Mouse (Mus musculus) midbrain, embryonic 12.5 days (tissue): ENCODE measurements at regions not wholly inside any gene's neighbourhood (a gene's known extent, or its start where the extent isn't known, plus 50 kb on each side); places are given as distances from the start of the nearest gene placed in this dataset.

Experiments used
- ATAC-seq: fragments of 200-750 bp; cut with Nextera tagmentation; 2 replicates; pipeline ENCODE4 v1.8.0; 2017; ENCODE audit warnings: low read depth, moderate TSS enrichment, moderate library complexity; ENCODE audit not compliant: low FRiP score
- H3K27ac ChIP-seq: fragments of 300-500 bp; sonication (generic); replicated peaks from 2 replicates; pipeline ENCODE4 v1.5.1; 2016; ENCODE audit warnings: mild to moderate bottlenecking
- H3K27me3 ChIP-seq: fragments of 300-500 bp; sonication (generic); 2 replicates; pipeline ENCODE4 v1.6.1; 2016; ENCODE audit warnings: mild to moderate bottlenecking
- H3K36me3 ChIP-seq: fragments of 300-500 bp; sonication (generic); 2 replicates; pipeline ENCODE4 v1.6.1; 2016
- H3K4me1 ChIP-seq: fragments of 300-500 bp; sonication (generic); 2 replicates; pipeline ENCODE4 v1.6.1; 2016
- H3K4me2 ChIP-seq: fragments of 300-500 bp; sonication (generic); replicated peaks from 2 replicates; pipeline ENCODE4 v1.6.1; 2016; ENCODE audit warnings: mild to moderate bottlenecking, moderate library complexity
- H3K4me3 ChIP-seq: fragments of 300-500 bp; sonication (generic); 2 replicates; pipeline ENCODE4 v1.5.1; 2016; ENCODE audit warnings: mild to moderate bottlenecking
- H3K9ac ChIP-seq: fragments of 300-500 bp; sonication (generic); replicated peaks from 2 replicates; pipeline ENCODE4 v1.6.1; 2016; ENCODE audit warnings: mild to moderate bottlenecking, moderate library complexity
- H3K9me3 ChIP-seq: fragments of 300-500 bp; sonication (generic); 2 replicates; pipeline ENCODE4 v1.6.1; 2016; ENCODE audit warnings: mild to moderate bottlenecking
- WGBS: fragments of 180-500 bp; shearing (Covaris S2); methylation state at CpG from one replicate; pipeline ENCODE4 v1.1.7; 2016; 5-methylcytosine and 5-hydroxymethylcytosine counted together

DNA sequence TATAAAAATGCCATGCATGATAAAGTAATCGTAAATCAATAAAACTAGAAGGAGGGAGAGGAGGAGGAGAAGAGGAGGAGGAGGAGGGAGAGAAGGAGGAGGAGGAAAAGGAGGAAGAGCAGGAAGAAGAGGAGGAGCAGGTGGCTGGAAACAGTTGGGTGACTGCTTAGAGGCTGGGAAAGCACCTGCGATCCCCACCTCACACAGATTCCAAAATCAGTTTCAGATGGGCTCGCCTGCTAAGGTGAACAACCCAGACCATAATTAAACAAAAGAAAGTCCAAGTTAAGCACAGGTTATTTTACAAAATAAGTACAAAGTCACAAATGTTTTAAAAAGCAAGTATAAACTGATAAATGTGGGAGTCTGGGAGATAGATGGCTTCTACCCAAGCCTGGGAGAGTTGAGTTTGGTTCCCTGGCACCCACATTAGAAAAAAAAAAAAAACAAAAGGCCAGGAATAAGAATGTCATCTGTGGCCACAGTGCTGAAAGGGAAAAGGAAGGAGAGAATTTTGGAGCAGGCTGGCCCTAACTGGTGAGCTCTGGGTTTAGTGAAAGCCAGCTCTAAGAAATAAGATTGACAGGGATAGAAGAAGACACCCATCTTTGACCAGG lies 389.0 kb upstream of the Adgrl2 start:
- no peak overlapping the region for H3K4me3 ChIP-seq
- H3K27me3 ChIP-seq = no peaks in the 10 kb centered on the region
- H3K36me3 ChIP-seq = no peaks in the 10 kb centered on the region
- no peak overlapping the region for H3K4me2 ChIP-seq
- H3K4me1 ChIP-seq = no peaks in the 10 kb centered on the region
- no peak overlapping the region for H3K9ac ChIP-seq
- WGBS = 93% methylated on average over 3 of the region's 3 CpGs
- no peak overlapping the region for H3K27ac ChIP-seq
- no peaks in the 10 kb centered on the region for H3K9me3 ChIP-seq
- no peak for ATAC-seq

DNA sequence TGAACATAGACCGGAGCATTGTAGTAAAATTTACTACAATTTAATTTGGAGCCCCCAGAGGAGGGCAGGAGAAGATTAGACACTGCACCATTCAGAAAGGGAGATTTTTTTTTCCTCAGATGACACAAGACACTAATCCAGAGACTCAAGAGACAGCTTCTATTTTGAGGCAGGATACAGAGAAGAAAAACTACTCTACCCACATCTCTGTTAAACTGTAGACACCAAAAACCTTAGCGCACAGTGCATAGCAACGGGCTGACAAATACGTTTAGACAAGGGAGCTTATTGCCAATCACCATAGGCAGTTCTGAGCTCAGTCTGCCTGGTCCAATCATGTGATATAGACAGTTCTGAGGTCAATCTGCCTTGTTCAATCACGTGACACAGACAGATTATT lies 381.1 kb upstream of the Adgrl2 start:
- Histone ChIP-seq H3K27ac (no peak overlapping the region), H3K4me1 (no peaks in the 10 kb centered on the region), H3K4me2 (no peak overlapping the region), H3K9ac (no peak overlapping the region), H3K4me3 (no peak overlapping the region), H3K36me3 (no peaks in the 10 kb centered on the region), H3K27me3 (no peaks in the 10 kb centered on the region; the same call in 1 of the 2 replicates), H3K9me3 (no peaks in the 10 kb centered on the region)
- WGBS = 76% methylated on average over 5 of the region's 5 CpGs
- no peak for ATAC-seq

DNA sequence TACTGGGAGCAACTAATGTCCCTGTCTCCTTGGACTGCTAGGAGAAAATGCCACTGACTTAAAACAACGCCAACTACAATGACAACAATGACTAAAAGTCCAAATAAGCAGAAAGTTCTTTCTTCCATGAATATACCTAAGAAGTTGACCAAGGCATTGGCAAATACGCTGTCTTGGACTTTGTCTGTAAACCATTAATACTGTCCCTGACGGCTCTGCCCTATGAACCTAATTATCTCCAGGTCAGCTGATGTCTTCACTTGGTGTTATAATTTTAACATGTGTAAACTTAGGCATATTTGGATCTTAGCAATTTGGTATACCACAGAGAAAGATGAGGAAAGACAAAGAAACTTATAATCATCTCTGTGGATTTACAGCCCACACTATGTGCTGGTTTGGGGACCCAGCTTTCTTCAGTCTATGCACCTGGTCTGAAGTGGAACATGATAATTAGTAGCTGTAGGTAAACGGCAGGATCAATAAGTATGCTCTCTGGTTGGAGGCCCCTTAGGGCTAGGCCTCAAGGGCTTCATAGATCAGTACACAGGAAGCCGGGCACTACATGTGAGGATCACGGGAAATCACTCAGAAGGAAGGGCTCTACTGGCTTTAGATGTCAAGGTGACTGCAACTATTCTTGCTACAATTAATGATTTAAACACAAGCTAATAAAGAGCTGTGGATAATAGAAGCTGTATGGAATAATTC lies 380.3 kb upstream of the Adgrl2 start:
- no peaks in the 10 kb centered on the region; the same call in 1 of the 2 replicates for H3K27me3 ChIP-seq
- H3K4me1 ChIP-seq = no peaks in the 10 kb centered on the region
- H3K9ac ChIP-seq = no peak overlapping the region
- no peaks in the 10 kb centered on the region for H3K36me3 ChIP-seq
- ATAC-seq = no peak
- no peak overlapping the region for H3K4me2 ChIP-seq
- no peak overlapping the region for H3K4me3 ChIP-seq
- WGBS = 88% methylated on average over 6 of the region's 6 CpGs
- no peaks in the 10 kb centered on the region for H3K9me3 ChIP-seq
- H3K27ac ChIP-seq = no peak overlapping the region

DNA sequence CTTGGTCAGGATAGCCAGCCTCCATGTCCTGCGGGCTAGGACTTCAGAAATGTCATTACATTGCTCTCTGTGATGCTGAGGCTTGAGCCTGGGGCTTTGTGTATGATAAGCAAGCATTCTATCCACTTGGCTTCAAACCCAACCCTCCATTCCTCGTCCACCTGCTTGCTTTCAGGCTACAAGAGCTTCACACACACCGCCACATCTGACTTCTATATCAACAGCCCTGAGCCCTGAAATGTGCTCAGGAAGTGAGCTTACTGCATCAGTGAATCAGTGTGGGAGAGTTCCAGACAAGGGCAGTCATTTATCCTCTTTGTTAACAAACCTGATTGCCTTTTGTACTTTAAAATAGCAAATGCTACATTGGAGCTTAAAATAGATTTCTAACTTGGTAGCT lies 377.5 kb upstream of the Adgrl2 start:
- no peak for ATAC-seq
- Histone ChIP-seq H3K27me3 (no peaks in the 10 kb centered on the region; the same call in 1 of the 2 replicates), H3K4me2 (no peak overlapping the region), H3K4me3 (no peak overlapping the region), H3K4me1 (no peaks in the 10 kb centered on the region), H3K36me3 (no peaks in the 10 kb centered on the region), H3K9me3 (no peaks in the 10 kb centered on the region), H3K9ac (no peak overlapping the region), H3K27ac (no peak overlapping the region)
- 80% methylated on average over 3 of the region's 3 CpGs for WGBS

DNA sequence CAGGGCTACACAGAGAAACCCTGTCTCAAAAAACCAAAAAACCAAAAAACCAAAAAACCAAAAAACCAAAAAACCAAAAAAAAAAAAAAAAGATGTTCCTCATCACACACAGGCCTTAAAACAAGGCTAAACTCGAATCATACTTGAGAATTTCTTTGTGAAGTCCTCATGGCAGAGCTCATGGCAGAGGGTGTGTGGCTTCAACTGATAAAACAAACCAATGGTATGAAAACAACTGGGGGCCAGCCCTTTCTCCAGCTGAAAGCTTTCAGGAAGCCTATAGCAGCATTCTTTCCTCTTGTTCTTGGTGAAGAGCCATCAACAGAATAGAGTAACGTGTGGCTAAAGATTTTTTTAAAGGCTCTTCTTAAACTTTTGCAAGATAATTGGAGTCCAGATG lies 369.8 kb upstream of the Adgrl2 start:
- no peak overlapping the region for H3K4me3 ChIP-seq
- peaks cover 21% of the 10 kb centered on the region for H3K4me1 ChIP-seq
- no peak overlapping the region for H3K27ac ChIP-seq
- H3K36me3 ChIP-seq = no peaks in the 10 kb centered on the region
- H3K9me3 ChIP-seq = no peaks in the 10 kb centered on the region
- ATAC-seq = no peak
- WGBS = 83% methylated on average over 2 of the region's 2 CpGs
- H3K9ac ChIP-seq = no peak overlapping the region
- 0 out of 2 replicates have a peak, but pooled peaks cover 3% of the 10 kb centered on the region for H3K27me3 ChIP-seq
- H3K4me2 ChIP-seq = no peak overlapping the region

DNA sequence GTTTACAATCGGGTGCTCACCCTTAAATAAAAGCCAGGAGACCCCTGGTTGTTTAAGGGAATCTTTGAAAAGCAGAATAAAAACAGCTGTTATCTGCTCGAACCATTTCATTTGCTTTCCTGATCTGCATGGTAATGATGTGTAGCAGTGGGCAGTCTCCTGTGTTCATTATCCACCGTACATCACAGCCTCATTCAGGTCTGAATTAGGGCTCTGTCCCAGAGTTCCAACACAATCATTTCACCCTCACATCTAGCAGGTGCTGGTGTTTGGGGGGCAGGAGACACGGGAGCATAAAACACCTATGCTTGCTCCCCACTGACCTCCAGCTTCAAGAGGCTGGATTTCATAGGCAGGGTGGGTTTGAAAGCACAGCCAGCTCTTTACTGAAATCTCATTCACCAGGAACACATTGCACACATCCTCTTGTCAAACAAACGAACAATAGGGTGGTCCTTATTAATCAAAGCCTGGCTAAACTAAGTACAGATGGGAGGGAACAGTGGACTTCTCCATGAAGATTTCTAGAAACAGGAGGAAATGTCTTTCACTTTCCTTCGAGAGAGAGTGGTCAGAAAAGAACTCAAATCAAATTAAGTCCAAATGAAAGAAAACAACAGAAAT lies 368.3 kb upstream of the Adgrl2 start:
- Histone ChIP-seq H3K27me3 (0 out of 2 replicates have a peak, but pooled peaks cover 3% of the 10 kb centered on the region), H3K4me1 (peaks cover 21% of the 10 kb centered on the region), H3K9ac (no peak overlapping the region), H3K4me3 (no peak overlapping the region), H3K9me3 (no peaks in the 10 kb centered on the region), H3K27ac (0 out of 2 replicates have a peak overlapping the region, but pooled peaks have one; percentile 2), H3K4me2 (peak overlapping the region; percentile 10; the same call in 1 of the 2 replicates), H3K36me3 (no peaks in the 10 kb centered on the region)
- 22% methylated on average over 6 of the region's 6 CpGs for WGBS
- peak; percentile 56; the same call in 1 of the 2 replicates for ATAC-seq

DNA sequence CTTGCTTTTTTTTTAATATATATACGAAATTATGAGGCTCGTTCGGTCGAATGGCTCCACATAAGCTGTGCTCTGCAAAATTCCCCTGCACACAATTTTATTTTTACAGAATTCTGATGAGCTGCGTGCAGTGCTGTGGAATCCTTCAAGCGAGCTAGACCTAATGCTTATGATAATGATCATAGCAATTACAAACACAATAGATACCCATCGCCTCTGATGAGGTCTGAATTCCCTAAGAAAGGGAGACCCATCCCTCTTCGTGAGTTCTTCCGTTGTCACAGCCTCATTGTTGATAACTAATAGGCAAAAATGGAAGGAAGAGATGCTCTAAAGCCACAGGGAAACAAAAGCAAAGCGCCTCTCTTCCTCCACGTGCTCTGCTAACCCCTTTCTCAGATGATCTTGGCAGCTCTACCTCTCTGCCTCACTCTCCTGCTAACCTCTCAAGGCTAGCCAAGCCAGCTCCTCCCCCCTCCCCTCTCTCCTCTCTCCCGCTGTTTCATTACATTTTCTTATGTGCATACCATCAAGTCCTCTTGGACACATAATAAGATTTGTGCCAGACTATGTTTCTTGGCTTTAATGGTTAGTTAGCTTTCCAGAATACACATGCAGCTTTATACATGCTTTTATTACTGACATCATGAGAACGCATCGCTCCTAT lies 367.7 kb upstream of the Adgrl2 start:
- WGBS = 45% methylated on average over 14 of the region's 14 CpGs
- 0 out of 2 replicates have a peak overlapping the region, but pooled peaks have one; percentile 2 for H3K27ac ChIP-seq
- H3K27me3 ChIP-seq = 0 out of 2 replicates have a peak, but pooled peaks cover 3% of the 10 kb centered on the region
- H3K4me2 ChIP-seq = peak overlapping the region; percentile 10; the same call in 1 of the 2 replicates
- H3K4me1 ChIP-seq = peaks cover 21% of the 10 kb centered on the region
- no peak overlapping the region for H3K4me3 ChIP-seq
- ATAC-seq = no peak
- H3K9me3 ChIP-seq = no peaks in the 10 kb centered on the region
- H3K9ac ChIP-seq = no peak overlapping the region
- no peaks in the 10 kb centered on the region for H3K36me3 ChIP-seq

DNA sequence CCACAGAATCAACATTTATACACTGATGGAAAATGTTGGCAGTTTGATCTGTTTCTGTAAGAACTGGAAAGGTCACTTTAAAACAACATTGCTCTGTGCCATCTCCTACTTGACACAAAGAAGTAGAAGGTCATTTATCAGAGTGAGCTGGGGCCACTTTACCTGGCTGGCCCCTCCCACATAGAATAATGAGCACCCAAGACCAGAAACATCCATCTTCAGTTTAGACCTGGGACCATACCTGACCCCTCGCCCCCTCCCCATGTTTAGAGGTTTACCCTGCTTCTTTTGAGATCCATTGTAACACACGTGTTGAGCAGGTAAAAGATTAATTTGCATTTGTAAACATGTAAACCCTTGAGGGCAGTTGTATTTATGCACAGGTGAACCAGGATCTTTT lies 366.8 kb upstream of the Adgrl2 start:
- no peaks in the 10 kb centered on the region for H3K36me3 ChIP-seq
- no peak for ATAC-seq
- no peak overlapping the region for H3K27ac ChIP-seq
- H3K4me3 ChIP-seq = no peak overlapping the region
- H3K9me3 ChIP-seq = no peaks in the 10 kb centered on the region
- H3K4me1 ChIP-seq = peaks cover 21% of the 10 kb centered on the region
- H3K27me3 ChIP-seq = 0 out of 2 replicates have a peak, but pooled peaks cover 3% of the 10 kb centered on the region
- H3K9ac ChIP-seq = no peak overlapping the region
- no peak overlapping the region for H3K4me2 ChIP-seq
- 59% methylated on average over 2 of the region's 2 CpGs for WGBS

DNA sequence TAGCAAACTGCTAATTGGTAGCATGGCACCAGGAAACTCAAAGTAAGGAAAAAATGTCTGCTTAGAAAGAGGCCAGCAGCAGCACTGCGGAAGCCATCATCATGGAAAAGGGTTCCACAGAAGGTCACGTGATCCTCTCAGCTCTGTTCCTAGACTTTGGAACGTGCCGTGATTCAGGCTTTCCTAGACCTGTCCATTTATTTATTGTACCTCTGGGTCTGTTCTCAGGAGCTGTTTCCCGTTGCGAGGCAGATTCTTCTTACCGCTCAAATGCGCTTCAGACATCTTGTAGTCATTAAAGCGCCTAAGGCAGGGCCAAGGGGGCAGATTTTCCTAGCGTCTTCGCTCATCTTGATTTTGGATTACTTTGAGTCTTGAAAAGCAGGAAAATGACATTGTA lies 365.0 kb upstream of the Adgrl2 start:
- no peak for ATAC-seq
- H3K36me3 ChIP-seq = no peaks in the 10 kb centered on the region
- H3K4me3 ChIP-seq = no peak overlapping the region
- H3K27me3 ChIP-seq = 0 out of 2 replicates have a peak, but pooled peaks cover 3% of the 10 kb centered on the region
- peaks cover 21% of the 10 kb centered on the region for H3K4me1 ChIP-seq
- no peaks in the 10 kb centered on the region for H3K9me3 ChIP-seq
- H3K27ac ChIP-seq = no peak overlapping the region
- H3K9ac ChIP-seq = no peak overlapping the region
- WGBS = 92% methylated on average over 11 of the region's 11 CpGs
- no peak overlapping the region for H3K4me2 ChIP-seq

DNA sequence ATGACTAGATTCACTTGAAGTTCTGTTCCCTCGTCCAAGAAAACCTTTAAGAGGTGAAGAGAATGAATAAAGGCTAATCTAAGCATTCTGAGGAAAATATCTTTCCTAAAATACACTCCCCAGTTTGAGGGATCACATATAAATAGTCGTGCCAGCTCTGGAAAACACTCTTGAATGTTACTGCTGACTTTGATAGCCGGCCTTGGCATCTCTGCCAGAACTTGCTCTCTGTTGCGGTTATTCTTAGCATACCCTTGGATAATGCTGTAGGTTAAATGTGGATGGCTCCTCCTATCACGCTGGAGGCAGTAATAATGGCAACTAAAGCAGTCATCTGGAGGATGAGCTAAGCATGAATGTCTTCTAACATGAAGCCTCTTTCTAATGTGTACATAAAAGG lies 363.6 kb upstream of the Adgrl2 start:
- Histone ChIP-seq H3K4me2 (no peak overlapping the region), H3K27ac (no peak overlapping the region), H3K4me3 (no peak overlapping the region), H3K9me3 (no peaks in the 10 kb centered on the region), H3K36me3 (no peaks in the 10 kb centered on the region), H3K9ac (no peak overlapping the region), H3K27me3 (no peaks in the 10 kb centered on the region), H3K4me1 (peaks cover 20% of the 10 kb centered on the region)
- WGBS = 92% methylated on average over 5 of the region's 5 CpGs
- ATAC-seq = no peak

DNA sequence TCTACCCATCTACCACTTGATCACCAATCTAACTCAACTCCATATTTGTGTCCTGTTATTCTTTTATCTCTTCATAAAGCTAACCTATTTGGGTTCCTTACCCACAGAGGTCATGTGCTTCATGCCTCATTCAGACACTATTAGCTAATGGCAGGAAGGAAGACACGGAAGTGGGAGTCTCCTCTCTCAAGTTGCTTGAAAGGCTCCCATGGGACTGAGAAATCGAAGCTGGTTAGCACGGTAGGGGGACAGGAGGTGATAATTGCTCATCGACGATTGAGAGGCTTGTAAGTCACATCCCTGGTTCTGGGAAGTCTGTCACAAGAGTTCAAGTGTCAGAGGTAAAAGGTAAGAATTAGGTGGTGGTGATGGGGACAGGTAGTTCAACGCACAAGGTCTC lies 362.2 kb upstream of the Adgrl2 start:
- H3K27ac ChIP-seq = no peak overlapping the region
- H3K9ac ChIP-seq = no peak overlapping the region
- no peak for ATAC-seq
- H3K9me3 ChIP-seq = no peaks in the 10 kb centered on the region
- no peak overlapping the region for H3K4me2 ChIP-seq
- H3K27me3 ChIP-seq = no peaks in the 10 kb centered on the region
- no peaks in the 10 kb centered on the region for H3K36me3 ChIP-seq
- WGBS = 73% methylated on average over 6 of the region's 6 CpGs
- peaks cover 9% of the 10 kb centered on the region for H3K4me1 ChIP-seq
- H3K4me3 ChIP-seq = no peak overlapping the region

DNA sequence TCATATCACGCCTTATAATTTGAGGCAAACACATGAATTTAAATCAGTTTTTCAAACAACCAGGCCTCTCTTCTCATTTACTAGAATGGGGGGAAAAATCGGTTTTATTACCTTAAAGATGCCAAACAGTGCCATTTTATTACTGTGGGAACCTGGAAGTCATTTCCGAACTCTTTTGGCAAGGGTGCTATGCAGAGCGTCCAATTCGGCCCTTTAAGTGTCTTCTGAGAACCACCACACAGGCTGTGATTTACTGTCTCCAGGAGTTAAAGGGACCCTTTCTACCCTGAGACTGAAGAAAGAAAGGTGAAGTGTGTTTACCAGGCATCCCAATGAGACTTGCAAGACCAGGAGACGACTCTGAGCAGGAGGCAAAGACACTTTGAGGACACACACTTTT lies 359.4 kb upstream of the Adgrl2 start:
- Histone ChIP-seq H3K27me3 (0 out of 2 replicates have a peak, but pooled peaks cover 3% of the 10 kb centered on the region), H3K36me3 (no peaks in the 10 kb centered on the region), H3K9me3 (no peaks in the 10 kb centered on the region), H3K4me2 (no peak overlapping the region), H3K27ac (no peak overlapping the region), H3K4me3 (no peak overlapping the region), H3K9ac (no peak overlapping the region), H3K4me1 (no peaks in the 10 kb centered on the region)
- no peak for ATAC-seq
- 77% methylated on average over 6 of the region's 6 CpGs for WGBS
